Mouse (Mus musculus) heart, postnatal 0 days (tissue): Measurements from ENCODE around the gene Stk33.

Experiments
- CTCF ChIP-seq: IDR thresholded peaks from 2 replicates; pipeline ENCODE4 v1.5.1; 2016; ENCODE audit warnings: antibody characterized with exemption, control low read depth, low read depth
- EP300 ChIP-seq: IDR thresholded peaks from 2 replicates; pipeline ENCODE4 v1.6.1; 2016; ENCODE audit warnings: antibody characterized with exemption, low read depth

GRCm38 (mm10) chr7:109295807-109296206 is 143.1 kb downstream of the Stk33 start:
- no peak for TF ChIP-seq EP300
- no peak for TF ChIP-seq CTCF
